Mouse (Mus musculus): ENCODE data around the gene Naa50.

DNA sequence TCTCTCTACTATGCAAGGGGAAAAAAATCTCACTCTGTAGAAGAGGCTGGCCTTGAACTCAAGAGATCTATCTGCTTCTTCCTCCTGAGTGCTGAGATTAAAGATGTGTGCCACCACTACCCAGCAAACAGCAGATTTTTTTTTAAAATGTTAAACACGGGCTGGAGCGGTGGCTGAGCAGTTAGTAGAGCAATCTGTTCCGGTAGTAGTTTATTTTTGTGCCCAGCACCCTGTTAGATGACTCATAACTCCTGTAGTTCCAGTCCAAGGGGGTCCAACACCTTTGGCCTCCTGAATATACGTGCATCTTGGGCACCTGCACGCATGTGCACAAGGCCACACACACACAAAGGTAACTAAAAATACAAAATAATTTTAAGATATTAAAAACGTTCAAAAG is 17.1 kb upstream of the Naa50 start:
- TF ChIP-seq GATA1 (IDR thresholded peaks at IDR 0.05; ENCODE audit: low read length): no peak
- TF ChIP-seq TAL1 (IDR thresholded peaks at IDR 0.05; ENCODE audit: low read length): no peak
